ENCODE assay signal across 9 mouse cellular contexts in genomic region chr19:29683844-29684540, GRCm38 (mm10). TPM values are rescaled to one million over a fixed set of nuclear protein-coding genes. Genes with fewer than 3 reads are reported as not detected.
DNase-seq lines count a peak whose midpoint lies in the region; ATAC-seq and TF ChIP-seq lines count a peak whose summit lies in the region.
"Had no signal": no experiment of that assay in that cellular context is flagged by ENCODE, and none has a peak within 500 bp of the region (broad histone marks: within the 10 kb centered on the region; RNA-seq: fewer than 3 reads in every experiment).

No protein-coding gene starts in this region.

- no peaks in the 10 kb centered on the region for H3K36me3 ChIP-seq in ES-E14 (ENCODE audit: control insufficient read depth, insufficient read depth, low read length, poor library complexity, severe bottlenecking)
- no peaks in the 10 kb centered on the region for H3K36me3 ChIP-seq in embryonic facial prominence, embryonic 11.5 days (replicated peaks; ENCODE audit: control insufficient read depth, insufficient read depth, low read depth, low read length)
- no peaks in the 10 kb centered on the region for H3K36me3 ChIP-seq in heart, postnatal 0 days (replicated peaks; ENCODE audit: control insufficient read depth, insufficient read depth, low read length)

- H3K27me3 ChIP-seq in embryonic facial prominence, embryonic 11.5 days (ENCODE audit: control insufficient read depth, insufficient read depth, low read length), result no peaks in the 10 kb centered on the region
- H3K27me3 ChIP-seq in heart, postnatal 0 days (ENCODE audit: control insufficient read depth, insufficient read depth, low read length), result 0 out of 2 replicates have a peak, but pooled peaks cover 4% of the 10 kb centered on the region

- no peak for ATAC-seq in embryonic facial prominence, embryonic 11.5 days (replicated peaks; ENCODE audit: insufficient number of reproducible peaks, low FRiP score, low TSS enrichment, low read depth)
- ATAC-seq in heart, postnatal 0 days (ENCODE audit: insufficient read depth, low read depth), result peak; percentile 60

- in situ Hi-C loops in ES-E14 (cut with MboI; ENCODE audit: low sequenced_read_pairs in 2 of 2, unreplicated experiment in 2 of 2), result no loop called here

- 0 out of 2 replicates have a peak, but pooled peaks cover 4% of the 10 kb centered on the region for H3K9me3 ChIP-seq in ES-E14 (ENCODE audit: control insufficient read depth, insufficient read depth, low read depth, low read length)
- H3K9me3 ChIP-seq in embryonic facial prominence, embryonic 11.5 days (replicated peaks; ENCODE audit: control insufficient read depth, low read length), result no peaks in the 10 kb centered on the region
- H3K9me3 ChIP-seq in heart, postnatal 0 days (replicated peaks; ENCODE audit: control insufficient read depth, low read length), result no peaks in the 10 kb centered on the region

- TF ChIP-seq EP300 in heart, postnatal 0 days (IDR thresholded peaks at IDR 0.05; ENCODE audit: low read depth), result no peak

- peak overlapping the region in 1 of 2 experiments; percentile 29; a peak in 1 of 4 replicates for H3K4me3 ChIP-seq in ES-E14 (ENCODE audit: insufficient read depth in 1 of 2, low read depth in 1 of 2, low read length in 2 of 2, poor library complexity in 1 of 2, severe bottlenecking in 1 of 2)
- no peak overlapping the region for H3K4me3 ChIP-seq in embryonic facial prominence, embryonic 11.5 days (ENCODE audit: low read depth, low read length)
- no peak overlapping the region for H3K4me3 ChIP-seq in heart, postnatal 0 days (ENCODE audit: low read depth, low read length)

- no peaks in the 10 kb centered on the region; a peak in 1 of 4 replicates for H3K4me1 ChIP-seq in ES-E14 (ENCODE audit: control insufficient read depth in 2 of 2, insufficient read depth in 2 of 2, low read length in 2 of 2, poor library complexity in 1 of 2)
- no peaks in the 10 kb centered on the region for H3K4me1 ChIP-seq in embryonic facial prominence, embryonic 11.5 days (ENCODE audit: control insufficient read depth, insufficient read depth, low read length)
- no peaks in the 10 kb centered on the region for H3K4me1 ChIP-seq in heart, postnatal 0 days (ENCODE audit: control insufficient read depth, insufficient read depth)

- H3K9ac ChIP-seq in ES-E14 (ENCODE audit: insufficient read depth, low read depth, low read length, poor library complexity, severe bottlenecking), result no peak overlapping the region
- no peak overlapping the region for H3K9ac ChIP-seq in embryonic facial prominence, embryonic 11.5 days (replicated peaks; ENCODE audit: low read length)
- no peak overlapping the region for H3K9ac ChIP-seq in heart, postnatal 0 days (replicated peaks; ENCODE audit: low read depth, low read length)

- peak; percentile 79 for DNase-seq in ES-E14 (ENCODE audit: low read depth, low spot score)
- DNase-seq in adrenal gland, postnatal 4 days (ENCODE audit: low spot score in 2 of 2), result peak; percentile 19 to 48
- DNase-seq in embryonic facial prominence, embryonic 11.5 days (ENCODE audit: low spot score), result peak; percentile 86
- peak; percentile 43 for DNase-seq in heart, postnatal 0 days (ENCODE audit: low spot score)
- peak; percentile 72 for DNase-seq in large intestine, adult 2 months (ENCODE audit: low read depth, low spot score)
- DNase-seq in lung, postnatal 10 days, result peak; percentile 82
- peak; percentile 84 for DNase-seq in retina, postnatal 1 day
- peak; percentile 82 for DNase-seq in urinary bladder, postnatal 14 days (ENCODE audit: low spot score)

- TF ChIP-seq CTCF in heart, postnatal 0 days (IDR thresholded peaks at IDR 0.05; ENCODE audit: low read depth), result peak; percentile 76

- no peak overlapping the region for H3K27ac ChIP-seq in ES-E14 (ENCODE audit: insufficient read depth, low read depth, low read length, poor library complexity, severe bottlenecking)
- no peak overlapping the region for H3K27ac ChIP-seq in embryonic facial prominence, embryonic 11.5 days (replicated peaks; ENCODE audit: low read depth, low read length)
- no peak overlapping the region for H3K27ac ChIP-seq in heart, postnatal 0 days (ENCODE audit: low read depth)
- H3K27ac ChIP-seq: macrophage had no signal

- H3K4me2 ChIP-seq in embryonic facial prominence, embryonic 11.5 days (ENCODE audit: low read depth, low read length), result no peak overlapping the region
- no peak overlapping the region for H3K4me2 ChIP-seq in heart, postnatal 0 days (ENCODE audit: low read depth, low read length)

- WGBS in embryonic facial prominence, embryonic 11.5 days, result 50% methylated on average over 16 of the region's 16 CpGs
- WGBS in heart, postnatal 0 days, result 49% methylated on average over 16 of the region's 16 CpGs
- 44% methylated on average over 16 of the region's 16 CpGs for WGBS in large intestine, adult 2 months

TF ChIP-seq in ES-E14, 5 proteins besides CTCF, POLR2A, EP300 and RAD21:
- TF ChIP-seq CHD2 (IDR thresholded peaks at IDR 0.05; ENCODE audit: low read depth, low read length) (no peak), ZC3H11A (IDR thresholded peaks at IDR 0.05; ENCODE audit: borderline replicate concordance, low read depth, low read length) (peak; percentile 49; the same call in 1 of the 2 replicates)

RNA-seq across cellular contexts. Expression of gene Mlana, which starts 13.6 kb away (rescaled TPM):
- 3.0 and 4.2 TPM in 2 replicates for total RNA-seq in ES-E14 (2012; rRNA removed)
- not detected for total RNA-seq in adrenal gland, postnatal 4 days (2021)
- 1.1 and 1.6 TPM in 2 replicates for polyA plus RNA-seq in embryonic facial prominence, embryonic 11.5 days (2014; fragmentation: Nextera tagmentation; extraction: Ambion mirVana)
- 0.19 TPM in 1 of 2 replicates, not detected in the other for total RNA-seq in heart, postnatal 0 days (2014; rRNA removed; ENCODE audit: low replicate concordance)
- polyA plus RNA-seq in heart, postnatal 0 days (2015; fragmentation: Nextera tagmentation; extraction: Ambion mirVana), result 5.8 and 8.1 TPM in 2 replicates
- not detected in 2 replicates for polyA plus RNA-seq in large intestine, adult 2 months (2012; rRNA removed)

RNA-seq across cellular contexts. Expression of gene Ermp1, which starts 35.8 kb away (rescaled TPM):
- 80.2 and 104 TPM in 2 replicates for total RNA-seq in ES-E14 (2012; rRNA removed)
- total RNA-seq in adrenal gland, postnatal 4 days (2021), result 10 to 100 TPM; 70.0 to 74.7 TPM
- polyA plus RNA-seq in embryonic facial prominence, embryonic 11.5 days (2014; fragmentation: Nextera tagmentation; extraction: Ambion mirVana), result 16.8 and 18.1 TPM in 2 replicates
- 10.7 and 24.4 TPM in 2 replicates for total RNA-seq in heart, postnatal 0 days (2014; rRNA removed; ENCODE audit: low replicate concordance)
- polyA plus RNA-seq in heart, postnatal 0 days (2015; fragmentation: Nextera tagmentation; extraction: Ambion mirVana), result 2.3 and 3.1 TPM in 2 replicates
- polyA plus RNA-seq in large intestine, adult 2 months (2012; rRNA removed), result 11.2 and 23.1 TPM in 2 replicates

Comparison
In these comparisons a context has a peak if more than half of its experiments do, and no peak if none do; other contexts are left out.
1. DNase-seq: peak in every context shown above with its lines; median percentile 86 in embryonic facial prominence, embryonic 11.5 days; 84 in retina, postnatal 1 day; 82 in lung, postnatal 10 days; 82 in urinary bladder, postnatal 14 days; 79 in ES-E14; 72 in large intestine, adult 2 months; 43 in heart, postnatal 0 days; 34 in adrenal gland, postnatal 4 days.